In the genomic region with DNA sequence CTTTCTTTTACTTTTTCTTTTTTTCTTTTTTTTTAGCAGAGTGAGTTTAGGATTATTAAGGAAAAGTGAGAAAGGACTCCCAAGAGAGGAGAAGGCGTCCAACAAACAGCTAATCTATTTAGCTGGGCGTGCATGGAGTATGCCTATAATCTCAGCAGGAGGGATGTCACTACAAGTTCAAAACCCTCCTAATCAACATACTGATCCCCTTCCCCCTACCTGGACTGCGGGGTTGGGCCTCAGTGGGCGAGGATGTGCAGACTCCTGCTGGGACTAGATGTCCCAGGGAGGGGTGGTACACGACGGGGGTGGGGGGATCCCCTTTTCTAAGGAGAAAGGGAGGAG, we compare ENCODE assay signal across 8 mouse cellular contexts. TPM values are rescaled to one million over a fixed set of nuclear protein-coding genes. Genes with fewer than 3 reads are reported as not detected.
DNase-seq lines count a peak whose midpoint lies in the region; ATAC-seq and TF ChIP-seq lines count a peak whose summit lies in the region.

No protein-coding gene starts in this region.

- DNase-seq in lung, embryonic 14.5 days: peak; percentile 59
- no peak for DNase-seq in lung, postnatal 10 days
- DNase-seq in limb, embryonic 10.5 days (ENCODE audit: low spot score): no peak
- DNase-seq in right cerebral cortex, adult 2 months (ENCODE audit: low spot score in 2 of 2): no peak
- DNase-seq in ovary, postnatal 10 days (ENCODE audit: low spot score): no peak
- no peak for DNase-seq in cerebellum, adult 11 months

- H3K9ac ChIP-seq in lung, embryonic 14.5 days: peak overlapping the region; percentile 52

- peak overlapping the region; percentile 44 for H3K4me3 ChIP-seq in lung, embryonic 14.5 days (ENCODE audit: low read depth, low read length)
- no peak overlapping the region for H3K4me3 ChIP-seq in cortical plate, adult 2 months (ENCODE audit: insufficient read depth, low read length)
- H3K4me3 ChIP-seq in limb, embryonic 10.5 days: peak overlapping the region; percentile 51
- peak overlapping the region; percentile 54 for H3K4me3 ChIP-seq in small intestine, adult 2 months (ENCODE audit: low read depth, low read length)

- no peaks in the 10 kb centered on the region for H3K36me3 ChIP-seq in lung, embryonic 14.5 days (ENCODE audit: insufficient read depth)
- H3K36me3 ChIP-seq in limb, embryonic 10.5 days: no peaks in the 10 kb centered on the region
- no peaks in the 10 kb centered on the region for H3K36me3 ChIP-seq in small intestine, adult 2 months (ENCODE audit: control insufficient read depth, insufficient read depth, low read length)

- H3K4me2 ChIP-seq in lung, embryonic 14.5 days: peak overlapping the region; percentile 60

- WGBS in lung, embryonic 14.5 days: 0% methylated on average over 6 of the region's 6 CpGs
- 4% methylated on average over 6 of the region's 6 CpGs for WGBS in limb, embryonic 10.5 days
- under 1% methylated on average over 6 of the region's 6 CpGs for WGBS in small intestine, adult 2 months

- no peak for TF ChIP-seq CTCF in lung, embryonic 14.5 days (IDR thresholded peaks at IDR 0.05; ENCODE audit: low read depth)
- no peak for TF ChIP-seq CTCF in cortical plate, adult 2 months (IDR thresholded peaks at IDR 0.05; ENCODE audit: extremely low read depth, insufficient read depth, low read length)
- TF ChIP-seq CTCF in small intestine, adult 2 months (IDR thresholded peaks at IDR 0.05; ENCODE audit: extremely low read depth, insufficient read length, insufficient replicate concordance, low read depth, low read length): no peak

- H3K4me1 ChIP-seq in lung, embryonic 14.5 days (ENCODE audit: insufficient read depth): no peaks in the 10 kb centered on the region
- no peaks in the 10 kb centered on the region for H3K4me1 ChIP-seq in cortical plate, adult 2 months (ENCODE audit: control insufficient read depth, insufficient read depth, low read length)
- H3K4me1 ChIP-seq in limb, embryonic 10.5 days: peaks cover 14% of the 10 kb centered on the region
- peaks cover 7% of the 10 kb centered on the region; the same call in 1 of the 2 replicates for H3K4me1 ChIP-seq in small intestine, adult 2 months (ENCODE audit: control insufficient read depth, insufficient read depth, insufficient read length, low read length)

- peak overlapping the region; percentile 33 for H3K27ac ChIP-seq in lung, embryonic 14.5 days (ENCODE audit: low read depth)
- H3K27ac ChIP-seq in cortical plate, adult 2 months (ENCODE audit: insufficient read depth, low read length): peak overlapping the region; percentile 23; the same call in 1 of the 2 replicates
- H3K27ac ChIP-seq in limb, embryonic 10.5 days: peak overlapping the region; percentile 62; the same call in 1 of the 2 replicates
- H3K27ac ChIP-seq in small intestine, adult 2 months (ENCODE audit: insufficient read depth, low read depth, low read length): no peak overlapping the region

- peaks cover 11% of the 10 kb centered on the region; the same call in 1 of the 2 replicates for H3K27me3 ChIP-seq in lung, embryonic 14.5 days (ENCODE audit: insufficient read depth, low read length)
- peaks cover 16% of the 10 kb centered on the region for H3K27me3 ChIP-seq in limb, embryonic 10.5 days (ENCODE audit: low read depth, poor library complexity, severe bottlenecking)
- no peaks in the 10 kb centered on the region for H3K27me3 ChIP-seq in small intestine, adult 2 months (ENCODE audit: control insufficient read depth, insufficient read depth, low read length)

- no peaks in the 10 kb centered on the region for H3K9me3 ChIP-seq in lung, embryonic 14.5 days (ENCODE audit: low read depth, low read length)
- no peaks in the 10 kb centered on the region for H3K9me3 ChIP-seq in limb, embryonic 10.5 days (replicated peaks)

- ATAC-seq in lung, embryonic 14.5 days (ENCODE audit: insufficient read depth): peak; percentile 42; the same call in 1 of the 2 replicates

- TF ChIP-seq POLR2A in cortical plate, adult 2 months (IDR thresholded peaks at IDR 0.05; ENCODE audit: extremely low read depth, insufficient read depth, low read length): no peak
- TF ChIP-seq POLR2A in small intestine, adult 2 months (IDR thresholded peaks at IDR 0.05; ENCODE audit: low read depth, low read length): no peak

RNA-seq across cellular contexts. Expression of a gene that starts 0.3 kb away (rescaled TPM):
- 11.3 and 11.8 TPM in 2 replicates for polyA plus RNA-seq in lung, embryonic 14.5 days (2014; fragmentation: Nextera tagmentation; extraction: Ambion mirVana)
- 33.8 and 40.1 TPM in 2 replicates for polyA plus RNA-seq in cortical plate, adult 2 months (2012; rRNA removed)
- polyA plus RNA-seq in limb, embryonic 10.5 days (2016; fragmentation: Nextera tagmentation; extraction: Ambion mirVana): 2.9 and 5.1 TPM in 2 replicates
- 3.3 and 3.9 TPM in 2 replicates for polyA plus RNA-seq in small intestine, adult 2 months (2012; rRNA removed)

RNA-seq across cellular contexts. Expression of a gene that starts 0.8 kb away (rescaled TPM):
- polyA plus RNA-seq in lung, embryonic 14.5 days (2014; fragmentation: Nextera tagmentation; extraction: Ambion mirVana): 0.55 and 1.4 TPM in 2 replicates
- 4.2 and 4.3 TPM in 2 replicates for polyA plus RNA-seq in cortical plate, adult 2 months (2012; rRNA removed)
- 0.70 TPM in 1 of 2 replicates, not detected in the other for polyA plus RNA-seq in limb, embryonic 10.5 days (2016; fragmentation: Nextera tagmentation; extraction: Ambion mirVana)
- 4.9 and 12.6 TPM in 2 replicates for polyA plus RNA-seq in small intestine, adult 2 months (2012; rRNA removed)

RNA-seq across cellular contexts. Expression of a gene that starts 9.6 kb away (rescaled TPM):
- 4.5 and 4.6 TPM in 2 replicates for polyA plus RNA-seq in lung, embryonic 14.5 days (2014; fragmentation: Nextera tagmentation; extraction: Ambion mirVana)
- 43.1 and 46.7 TPM in 2 replicates for polyA plus RNA-seq in cortical plate, adult 2 months (2012; rRNA removed)
- polyA plus RNA-seq in limb, embryonic 10.5 days (2016; fragmentation: Nextera tagmentation; extraction: Ambion mirVana): 4.2 and 6.1 TPM in 2 replicates
- polyA plus RNA-seq in small intestine, adult 2 months (2012; rRNA removed): 10.0 and 18.7 TPM in 2 replicates

RNA-seq across cellular contexts. Expression of a gene that starts 26.6 kb away (rescaled TPM):
- polyA plus RNA-seq in lung, embryonic 14.5 days (2014; fragmentation: Nextera tagmentation; extraction: Ambion mirVana): 935 and 940 TPM in 2 replicates
- polyA plus RNA-seq in cortical plate, adult 2 months (2012; rRNA removed): 447 and 464 TPM in 2 replicates
- 818 and 973 TPM in 2 replicates for polyA plus RNA-seq in limb, embryonic 10.5 days (2016; fragmentation: Nextera tagmentation; extraction: Ambion mirVana)
- 1,479 and 1,553 TPM in 2 replicates for polyA plus RNA-seq in small intestine, adult 2 months (2012; rRNA removed)

RNA-seq across cellular contexts. Expression of a gene that starts 44.8 kb away (rescaled TPM):
- polyA plus RNA-seq in lung, embryonic 14.5 days (2014; fragmentation: Nextera tagmentation; extraction: Ambion mirVana): 6.7 and 7.6 TPM in 2 replicates
- polyA plus RNA-seq in cortical plate, adult 2 months (2012; rRNA removed): 9.5 and 11.4 TPM in 2 replicates
- polyA plus RNA-seq in limb, embryonic 10.5 days (2016; fragmentation: Nextera tagmentation; extraction: Ambion mirVana): 1.0 and 1.4 TPM in 2 replicates
- polyA plus RNA-seq in small intestine, adult 2 months (2012; rRNA removed): 1.8 and 7.4 TPM in 2 replicates
